Mouse (Mus musculus) CD4-positive, CD25-positive, alpha-beta regulatory T cell (primary cell): Measurements from ENCODE around the gene Smok3b. TPM values are rescaled to one million over a fixed set of nuclear protein-coding genes. Genes with fewer than 3 reads are reported as not detected.

ENCODE experiments used
- polyA plus RNA-seq: library from polyadenylated mRNA; unstranded; fragments of 100-300 nt; shearing (Covaris generic); gene quantifications from one replicate; pipeline ENCODE4 v1.2.1, GENCODE M21; 2017

Smok3b gene
- 0.17 TPM for polyA plus RNA-seq

GRCm38 (mm10) chr5:138020961-138021479 is at the start of gene Smok3b, which contains the start of gene Smok3a:
Gene Smok3b (plus strand): TSS chr5:138021429.
Gene Smok3a (plus strand): TSS chr5:138021261.

DNA sequence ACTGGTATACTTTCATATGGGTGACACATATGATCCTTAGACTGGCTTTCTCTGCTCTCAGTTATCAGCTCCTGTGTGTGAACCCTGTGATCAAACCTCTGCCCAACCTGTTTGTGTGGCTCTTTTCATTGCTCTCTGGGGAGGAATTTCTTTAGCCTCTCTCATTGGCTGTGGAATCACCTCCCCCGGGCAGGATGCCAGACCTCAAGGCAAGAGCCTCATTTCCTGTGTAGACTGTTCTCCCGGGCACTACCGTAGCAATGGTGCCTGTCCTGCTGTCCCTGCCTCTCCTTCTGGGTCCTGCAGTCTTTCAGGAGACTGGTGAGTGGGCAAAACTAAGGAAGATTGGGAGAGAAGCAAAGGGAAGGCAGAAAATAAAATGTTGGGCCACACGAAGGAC is 39.9 kb upstream of the Smok3b start, which contains the start of gene Azgp1:
Azgp1 (plus strand) TSS at position 221 of the 400 bp plus-strand sequence.

GRCm38 (mm10) chr5:138052894-138053293 is 31.7 kb downstream of the Smok3b start, which contains the start of gene Smok3c:
Gene Smok3c (plus strand): TSS chr5:138053194.

DNA sequence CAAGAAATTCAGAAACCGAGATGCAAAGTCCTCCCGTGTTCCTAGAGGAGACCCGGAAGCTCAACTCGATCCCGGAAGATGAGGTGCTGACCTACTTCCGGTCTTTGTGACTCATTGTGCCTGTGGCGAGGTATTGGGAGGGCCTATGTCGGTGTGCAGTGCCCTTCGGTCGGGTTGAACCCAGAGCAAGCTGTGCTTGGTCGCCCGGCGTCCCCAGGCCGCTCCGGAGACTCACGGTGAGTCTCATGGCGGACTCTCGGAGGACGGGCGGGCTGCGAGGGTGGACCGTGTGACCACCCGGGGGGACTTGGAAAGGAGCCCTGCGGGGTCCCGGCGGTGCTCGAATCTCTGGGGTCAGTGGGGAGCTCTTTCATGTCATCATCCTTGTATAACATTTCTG is 63.8 kb downstream of the Smok3b start, which contains the start of gene Zkscan1:
Zkscan1 (plus strand) TSS at position 89 of the 400 bp plus-strand sequence.

Other genes starting within 250 kb of the Smok3b start
- gene Ppp1r35, start 242.6 kb upstream of the Smok3b start, polyA plus RNA-seq: 122 TPM
- 40.7 TPM for gene Mepce, start 233.8 kb upstream of the Smok3b start, polyA plus RNA-seq
- 13.9 TPM for gene Zcwpw1, start 233.6 kb upstream of the Smok3b start, polyA plus RNA-seq
- 1.4 TPM for gene Pilra, start 185.1 kb upstream of the Smok3b start, polyA plus RNA-seq
- gene Pilrb1, start 163.3 kb upstream of the Smok3b start, polyA plus RNA-seq: 2.1 TPM
- gene Pilrb2, start 149.6 kb upstream of the Smok3b start, polyA plus RNA-seq: 0.65 TPM
- not detected for gene Cyp3a13, start 99.8 kb upstream of the Smok3b start, polyA plus RNA-seq
- not detected for gene Gjc3, start 58.3 kb upstream of the Smok3b start, polyA plus RNA-seq
- gene Azgp1, start 39.9 kb upstream of the Smok3b start, polyA plus RNA-seq: not detected
- gene Smok3a, start 168 bp upstream of the Smok3b start, polyA plus RNA-seq: not detected
- not detected for gene Smok3c, start 31.8 kb downstream of the Smok3b start, polyA plus RNA-seq
- 16.0 TPM for gene Zkscan1, start 63.7 kb downstream of the Smok3b start, polyA plus RNA-seq
- 23.6 TPM for gene Zscan21, start 95.5 kb downstream of the Smok3b start, polyA plus RNA-seq
- gene Zfp113, start 134.3 kb downstream of the Smok3b start, polyA plus RNA-seq: 20.1 TPM
- gene Cops6, start 139.6 kb downstream of the Smok3b start, polyA plus RNA-seq: 208 TPM
- gene Ap4m1, start 150.6 kb downstream of the Smok3b start, polyA plus RNA-seq: 10.9 TPM
- gene Mcm7, start 151.0 kb downstream of the Smok3b start, polyA plus RNA-seq: 85.2 TPM
- 50.7 TPM for gene Taf6, start 166.0 kb downstream of the Smok3b start, polyA plus RNA-seq
- gene Cnpy4, start 166.1 kb downstream of the Smok3b start, polyA plus RNA-seq: 16.3 TPM
- gene Mblac1, start 172.9 kb downstream of the Smok3b start, polyA plus RNA-seq: 1.5 TPM
- gene Nxpe5, start 204.5 kb downstream of the Smok3b start, polyA plus RNA-seq: 0.10 TPM
- gene Lamtor4, start 234.1 kb downstream of the Smok3b start, polyA plus RNA-seq: 79.6 TPM
- 40.7 TPM for gene BC037034, start 242.6 kb downstream of the Smok3b start, polyA plus RNA-seq